Mouse (Mus musculus) lung, postnatal 0 days (tissue): Measurements from ENCODE around the gene Atp5k.
A peak's percentile ranks its signal among the peaks of the same experiment; 100 is the strongest.

Experiments
- CTCF ChIP-seq: IDR thresholded peaks from 2 replicates; pipeline ENCODE4 v1.5.1; 2016; ENCODE audit warnings: antibody characterized with exemption, mild to moderate bottlenecking
- EP300 ChIP-seq: IDR thresholded peaks from 2 replicates; pipeline ENCODE4 v1.6.1; 2016; ENCODE audit warnings: antibody characterized with exemption, mild to moderate bottlenecking, control low read depth

- TF ChIP-seq CTCF (peak; percentile 97), EP300 (no peak)
These were observed at the start of gene Atp5k for GRCm38 (mm10) chr5:108433804-108434587.
